In the genomic region with DNA sequence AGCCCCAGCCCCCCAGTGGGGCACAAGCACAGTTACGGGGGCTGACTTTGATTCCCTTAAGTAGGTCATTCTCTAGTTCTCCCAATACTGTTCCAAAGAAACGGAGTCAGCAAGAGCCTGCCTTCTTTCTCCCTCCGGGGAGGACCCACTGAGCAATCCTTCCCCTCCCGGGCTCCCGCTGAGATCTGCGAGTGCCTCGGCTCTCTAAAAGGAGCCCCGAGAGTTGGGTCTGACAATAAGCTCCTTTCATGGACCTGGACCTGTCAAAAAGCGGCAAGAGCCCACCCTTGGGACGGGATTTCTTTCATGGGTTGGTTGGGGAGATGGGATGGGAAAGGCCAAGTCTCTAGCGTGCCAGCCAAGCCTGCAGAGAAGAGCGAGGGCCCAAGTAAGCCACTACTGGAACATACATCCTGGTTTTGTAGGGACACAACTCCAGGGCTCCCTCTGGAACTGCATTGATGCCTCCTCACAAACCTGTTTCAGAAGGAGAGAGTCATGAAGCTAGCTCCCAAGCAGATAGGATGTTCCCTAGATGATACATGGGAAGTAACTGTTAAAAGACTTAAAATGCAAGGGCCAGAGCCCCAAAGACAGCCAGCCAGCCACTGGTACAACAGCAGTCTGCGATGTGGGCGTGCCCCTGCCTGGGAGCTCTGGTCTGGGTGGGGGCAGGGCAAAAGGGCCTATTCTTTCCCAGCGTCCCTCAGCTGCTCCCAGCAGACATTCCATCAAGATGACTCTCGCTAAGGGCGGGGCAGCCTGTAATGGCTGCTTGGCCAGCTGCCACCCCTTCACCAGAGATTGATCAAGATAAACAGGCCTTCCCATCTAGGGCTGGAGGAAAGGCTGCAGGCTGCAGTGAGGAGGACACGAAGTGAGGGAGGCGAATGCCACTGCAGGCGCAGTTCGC, we compare ENCODE assay signal across 8 mouse cellular contexts. TPM values are rescaled to one million over a fixed set of nuclear protein-coding genes. Genes with fewer than 3 reads are reported as not detected.
DNase-seq lines count a peak whose midpoint lies in the region; ATAC-seq and TF ChIP-seq lines count a peak whose summit lies in the region.

No protein-coding gene starts in this region.

- H3K27me3 ChIP-seq in embryonic facial prominence, embryonic 10.5 days (replicated peaks; ENCODE audit: low read depth, poor library complexity, severe bottlenecking): no peaks in the 10 kb centered on the region
- no peaks in the 10 kb centered on the region for H3K27me3 ChIP-seq in heart, adult 2 months (ENCODE audit: control insufficient read depth, insufficient read depth, low read length)
- H3K27me3 ChIP-seq in limb, embryonic 12.5 days: no peaks in the 10 kb centered on the region
- no peaks in the 10 kb centered on the region for H3K27me3 ChIP-seq in midbrain, embryonic 15.5 days (replicated peaks)

- H3K4me2 ChIP-seq in limb, embryonic 12.5 days: peak overlapping the region; percentile 49
- H3K4me2 ChIP-seq in midbrain, embryonic 15.5 days: peak overlapping the region; percentile 18

- H3K9me3 ChIP-seq in embryonic facial prominence, embryonic 10.5 days: no peaks in the 10 kb centered on the region
- H3K9me3 ChIP-seq in limb, embryonic 12.5 days: no peaks in the 10 kb centered on the region
- H3K9me3 ChIP-seq in midbrain, embryonic 15.5 days: no peaks in the 10 kb centered on the region

- peak; percentile 91 for TF ChIP-seq EP300 in heart, adult 2 months (IDR thresholded peaks at IDR 0.05; ENCODE audit: insufficient read depth, low read depth, low read length)

- peak overlapping the region; percentile 39 for H3K4me3 ChIP-seq in embryonic facial prominence, embryonic 10.5 days
- H3K4me3 ChIP-seq in heart, adult 2 months: no peak overlapping the region
- H3K4me3 ChIP-seq in limb, embryonic 12.5 days (replicated peaks): peak overlapping the region; percentile 7
- no peak overlapping the region for H3K4me3 ChIP-seq in midbrain, embryonic 15.5 days

- peak overlapping the region; percentile 90 for H3K27ac ChIP-seq in embryonic facial prominence, embryonic 10.5 days (replicated peaks)
- H3K27ac ChIP-seq in heart, adult 2 months: peak overlapping the region; percentile 84
- H3K27ac ChIP-seq in limb, embryonic 12.5 days: peak overlapping the region; percentile 96
- H3K27ac ChIP-seq in midbrain, embryonic 15.5 days: peak overlapping the region; percentile 78

- TF ChIP-seq POLR2A in heart, adult 2 months (IDR thresholded peaks at IDR 0.05; ENCODE audit: insufficient read depth, low read depth, low read length): 0 out of 2 replicates have a peak, but pooled peaks have one; percentile 23

- 7% methylated on average over 21 of the region's 21 CpGs for WGBS in embryonic facial prominence, embryonic 10.5 days
- 21% methylated on average over 21 of the region's 21 CpGs for WGBS in heart, adult 2 months
- 16% methylated on average over 21 of the region's 21 CpGs for WGBS in limb, embryonic 12.5 days
- 7% methylated on average over 21 of the region's 21 CpGs for WGBS in midbrain, embryonic 15.5 days

- H3K36me3 ChIP-seq in embryonic facial prominence, embryonic 10.5 days (replicated peaks): peaks cover 5% of the 10 kb centered on the region; the same call in 1 of the 2 replicates
- peaks cover 12% of the 10 kb centered on the region for H3K36me3 ChIP-seq in heart, adult 2 months (ENCODE audit: control insufficient read depth, insufficient read depth, low read length)
- H3K36me3 ChIP-seq in limb, embryonic 12.5 days: no peaks in the 10 kb centered on the region
- H3K36me3 ChIP-seq in midbrain, embryonic 15.5 days (replicated peaks): no peaks in the 10 kb centered on the region

- intact Hi-C loops in heart, adult 2 months (cut with DNase I): loop anchor here (2.0 kb wide), 1 partner anchor 22 kb away; no protein-coding TSS in a partner anchor

- ATAC-seq in cerebellum, adult (ENCODE audit: insufficient number of reproducible peaks, low FRiP score, low TSS enrichment): no peak
- ATAC-seq in limb, embryonic 12.5 days (ENCODE audit: insufficient number of reproducible peaks, insufficient read depth, low FRiP score, low TSS enrichment, low read depth): peak; percentile 73
- peak; percentile 62; the same call in 1 of the 2 replicates for ATAC-seq in midbrain, embryonic 15.5 days (replicated peaks)

- H3K79me2 ChIP-seq in heart, adult 2 months (replicated peaks; ENCODE audit: control insufficient read depth, insufficient read depth, low read length): peaks cover 8% of the 10 kb centered on the region

- no peak for TF ChIP-seq CTCF in heart, adult 2 months (IDR thresholded peaks at IDR 0.05)

- peaks cover 83% of the 10 kb centered on the region for H3K4me1 ChIP-seq in embryonic facial prominence, embryonic 10.5 days
- peaks cover 65% of the 10 kb centered on the region for H3K4me1 ChIP-seq in heart, adult 2 months (ENCODE audit: control insufficient read depth, insufficient read depth, low read length)
- peaks cover 87% of the 10 kb centered on the region for H3K4me1 ChIP-seq in limb, embryonic 12.5 days (replicated peaks)
- H3K4me1 ChIP-seq in midbrain, embryonic 15.5 days: peaks cover 64% of the 10 kb centered on the region

- H3K9ac ChIP-seq in heart, adult 2 months (ENCODE audit: low read depth, low read length): peak overlapping the region; percentile 19; the same call in 1 of the 2 replicates
- peak overlapping the region; percentile 50 for H3K9ac ChIP-seq in limb, embryonic 12.5 days (replicated peaks)
- H3K9ac ChIP-seq in midbrain, embryonic 15.5 days: no peak overlapping the region

- DNase-seq in cerebellum, adult 11-12 months: peak; percentile 73
- peak; percentile 91 for DNase-seq in embryonic facial prominence, embryonic 10.5 days (ENCODE audit: low spot score)
- peak; percentile 89 to 93 for DNase-seq in heart, adult 2 months
- peak; percentile 93 to 95 for DNase-seq in kidney, adult 8-10 months
- peak; percentile 67 for DNase-seq in telencephalon, adult 2 months (ENCODE audit: low read depth, low spot score)

RNA-seq across cellular contexts. Expression of a gene that starts 49.2 kb away (rescaled TPM):
- 8.5 and 10.7 TPM in 2 replicates for polyA plus RNA-seq in embryonic facial prominence, embryonic 10.5 days (2016; fragmentation: Nextera tagmentation; extraction: Ambion mirVana)
- 10 to 100 TPM; 56.7 to 56.8 TPM for total RNA-seq in heart, adult 2 months (2021)
- polyA plus RNA-seq in heart, adult 2 months (2012; rRNA removed): 34.9 and 46.0 TPM in 2 replicates
- 18.4 and 18.8 TPM in 2 replicates for polyA plus RNA-seq in limb, embryonic 12.5 days (2016; fragmentation: Nextera tagmentation; extraction: Ambion mirVana)
- 10.1 and 10.8 TPM in 2 replicates for polyA plus RNA-seq in midbrain, embryonic 15.5 days (2015; fragmentation: Nextera tagmentation; extraction: Ambion mirVana)

Comparison
In these comparisons a context has a peak if more than half of its experiments do, and no peak if none do; other contexts are left out.
1. H3K4me3 ChIP-seq: peak in embryonic facial prominence, embryonic 10.5 days (single experiment) and limb, embryonic 12.5 days (single experiment); none in heart, adult 2 months (single experiment) and midbrain, embryonic 15.5 days (single experiment).
2. Peak in every context shown above with its lines, with median percentiles within 50 percentile points of each other: DNase-seq and H3K27ac ChIP-seq.